Mouse (Mus musculus) neural tube, embryonic 10.5 days (tissue): ENCODE results near the gene Cyb5rl.

Experiments
- DNase-seq: peaks from one replicate; pipeline ENCODE4 v3.0.0-alpha.2; 2017; ENCODE audit warnings: low spot score; ENCODE audit errors: extremely low spot score

Cyb5rl gene

GRCm38 (mm10) chr4:107066252-107067124 is at the start of gene Cyb5rl, which contains the start of gene Mrpl37:
Gene Cyb5rl, plus strand, starts transcription at chr4:107066988.
Gene Mrpl37, minus strand, starts transcription at chr4:107066868.
- DNase-seq: peak; percentile 94

- no peak for DNase-seq
Observed at GRCm38 (mm10) chr4:107017257-107017656, 49.5 kb upstream of the Cyb5rl start.

GRCm38 (mm10) chr4:107018521-107018920 is 48.3 kb upstream of the Cyb5rl start:
- DNase-seq: no peak

GRCm38 (mm10) chr4:107019027-107019426 is 47.8 kb upstream of the Cyb5rl start:
- no peak for DNase-seq

GRCm38 (mm10) chr4:107020287-107021000 is 46.3 kb upstream of the Cyb5rl start:
- DNase-seq: no peak

GRCm38 (mm10) chr4:107021464-107021863 is 45.3 kb upstream of the Cyb5rl start:
- DNase-seq: no peak

GRCm38 (mm10) chr4:107024899-107025298 is 41.9 kb upstream of the Cyb5rl start:
- DNase-seq: no peak

- no peak for DNase-seq
Observed at GRCm38 (mm10) chr4:107025369-107025768, 41.4 kb upstream of the Cyb5rl start.

- DNase-seq: no peak
Observed at GRCm38 (mm10) chr4:107026451-107026850, 40.3 kb upstream of the Cyb5rl start.

GRCm38 (mm10) chr4:107035689-107036088 is 31.1 kb upstream of the Cyb5rl start:
- DNase-seq: no peak

- DNase-seq: no peak
Observed at GRCm38 (mm10) chr4:107036985-107037384, 29.8 kb upstream of the Cyb5rl start.

- DNase-seq: no peak
Observed at GRCm38 (mm10) chr4:107038303-107038702, 28.5 kb upstream of the Cyb5rl start.

- no peak for DNase-seq
Observed at GRCm38 (mm10) chr4:107039270-107039669, 27.5 kb upstream of the Cyb5rl start.

- DNase-seq: no peak
Observed at GRCm38 (mm10) chr4:107042304-107042703, 24.5 kb upstream of the Cyb5rl start.

GRCm38 (mm10) chr4:107045188-107045587 is 21.6 kb upstream of the Cyb5rl start:
- no peak for DNase-seq

GRCm38 (mm10) chr4:107047806-107048205 is 19.0 kb upstream of the Cyb5rl start:
- DNase-seq: no peak

GRCm38 (mm10) chr4:107048568-107049162 is 18.1 kb upstream of the Cyb5rl start:
- DNase-seq: no peak

GRCm38 (mm10) chr4:107051889-107052288 is 14.9 kb upstream of the Cyb5rl start:
- DNase-seq: no peak

GRCm38 (mm10) chr4:107052962-107053553 is 13.7 kb upstream of the Cyb5rl start:
- no peak for DNase-seq

- no peak for DNase-seq
Observed at GRCm38 (mm10) chr4:107056088-107056487, 10.7 kb upstream of the Cyb5rl start.

- DNase-seq: no peak
Observed at GRCm38 (mm10) chr4:107058346-107058745, 8.4 kb upstream of the Cyb5rl start.

- no peak for DNase-seq
Observed at GRCm38 (mm10) chr4:107058781-107059180, 8.0 kb upstream of the Cyb5rl start.
